Mouse (Mus musculus) intestine, embryonic 14.5 days (tissue): ENCODE results near the gene Golm1. TPM values are rescaled to one million over a fixed set of nuclear protein-coding genes. Genes with fewer than 3 reads are reported as not detected.
"Not testable (repeated sequence)": the region's sequence is repeated elsewhere in the genome, so short reads cannot be mapped to it uniquely, and the experiment has no call there.

Source experiments
- ATAC-seq: fragments of 200-750 bp; cut with Nextera tagmentation; replicated peaks from 2 replicates; pipeline ENCODE4 v1.8.0; 2017; ENCODE audit warnings: low read depth, moderate number of reproducible peaks, moderate TSS enrichment, moderate library complexity; ENCODE audit not compliant: low FRiP score, low TSS enrichment
- DNase-seq: peaks from one replicate; pipeline ENCODE4 v3.0.0-alpha.2; 2018; ENCODE audit warnings: low spot score
- H3K27ac ChIP-seq: fragments of 300-500 bp; sonication (generic); 2 replicates; pipeline ENCODE4 v1.5.1; 2014; ENCODE audit warnings: low read depth, mild to moderate bottlenecking, control low read depth
- H3K27me3 ChIP-seq: fragments of 300-500 bp; sonication (generic); replicated peaks from 2 replicates; pipeline ENCODE4 v1.6.1; 2014; ENCODE audit warnings: low read length, control low read depth; ENCODE audit not compliant: control insufficient read depth, insufficient read depth
- H3K36me3 ChIP-seq: fragments of 300-500 bp; sonication (generic); 2 replicates; pipeline ENCODE4 v1.6.1; 2014; ENCODE audit warnings: low read length, control low read depth; ENCODE audit not compliant: control insufficient read depth, insufficient read depth
- H3K4me1 ChIP-seq: fragments of 300-500 bp; sonication (generic); replicated peaks from 2 replicates; pipeline ENCODE4 v1.6.1; 2014; ENCODE audit warnings: low read length, control low read depth, mixed read lengths; ENCODE audit not compliant: control insufficient read depth, insufficient read depth
- H3K4me2 ChIP-seq: fragments of 300-500 bp; sonication (generic); 2 replicates; pipeline ENCODE4 v1.6.1; 2014; ENCODE audit warnings: low read length
- H3K4me3 ChIP-seq: fragments of 300-500 bp; sonication (generic); 2 replicates; pipeline ENCODE4 v1.5.1; 2014; ENCODE audit warnings: low read depth, low read length, control low read depth, mixed read lengths
- H3K9ac ChIP-seq: fragments of 300-500 bp; sonication (generic); 2 replicates; pipeline ENCODE4 v1.6.1; 2014; ENCODE audit warnings: mild to moderate bottlenecking, low read length
- H3K9me3 ChIP-seq: fragments of 300-500 bp; sonication (generic); 2 replicates; pipeline ENCODE4 v1.6.1; 2016; ENCODE audit warnings: low read length, control low read depth; ENCODE audit not compliant: control insufficient read depth
- WGBS: fragments of 180-500 bp; shearing (Covaris S2); extraction: QIAGEN DNeasy Blood & Tissue Kit; methylation state at CpG from one replicate; pipeline ENCODE4 v1.1.7; 2014; 5-methylcytosine and 5-hydroxymethylcytosine counted together
- polyA plus RNA-seq: library from polyadenylated mRNA; unstranded; fragments of >200 nt; fragmentation: Nextera tagmentation; extraction: Ambion mirVana; gene quantifications from 2 replicates; pipeline ENCODE4 v1.2.1, GENCODE M21; 2014

Gene Golm1
- polyA plus RNA-seq, result 86.5 and 88.7 TPM in 2 replicates

- no peaks in the 10 kb centered on the region for H3K36me3 ChIP-seq
- peak; percentile 82 for DNase-seq
- H3K9ac ChIP-seq, result peak within 1 kb of the TSS; percentile 72
- H3K4me3 ChIP-seq, result peak within 1 kb of the TSS; percentile 56
- no peaks in the 10 kb centered on the region for H3K27me3 ChIP-seq
- H3K9me3 ChIP-seq, result no peaks in the 10 kb centered on the region
- H3K27ac ChIP-seq, result peak within 1 kb of the TSS; percentile 78
- peaks cover 13% of the 10 kb centered on the region for H3K4me1 ChIP-seq
- ATAC-seq, result peak; percentile 81
- 0% methylated on average over 52 of the region's 61 CpGs for WGBS
- H3K4me2 ChIP-seq, result peak within 1 kb of the TSS; percentile 74
These were observed at the start of gene Golm1 for GRCm38 (mm10) chr13:59675151-59676011. Gene Golm1 (minus strand): TSS chr13:59675811.

- H3K9me3 ChIP-seq, H3K27ac ChIP-seq, H3K27me3 ChIP-seq, H3K4me2 ChIP-seq, DNase-seq, H3K36me3 ChIP-seq, ATAC-seq, H3K4me1 ChIP-seq, H3K9ac ChIP-seq, H3K4me3 ChIP-seq: not testable (repeated sequence)
- WGBS, result 92% methylated on average over 1 of the region's 1 CpGs
These were observed 46.5 kb upstream of the Golm1 start for GRCm38 (mm10) chr13:59722089-59722488.

- H3K9ac ChIP-seq, result no peak overlapping the region
- no peak for DNase-seq
- no peaks in the 10 kb centered on the region for H3K27me3 ChIP-seq
- H3K27ac ChIP-seq, result no peak overlapping the region
- no peaks in the 10 kb centered on the region; the same call in 1 of the 2 replicates for H3K4me1 ChIP-seq
- 91% methylated on average over 1 of the region's 1 CpGs for WGBS
- ATAC-seq, result no peak
- no peaks in the 10 kb centered on the region for H3K9me3 ChIP-seq
- no peaks in the 10 kb centered on the region for H3K36me3 ChIP-seq
- no peak overlapping the region for H3K4me2 ChIP-seq
- H3K4me3 ChIP-seq, result no peak overlapping the region
These were observed 43.9 kb upstream of the Golm1 start for GRCm38 (mm10) chr13:59719475-59719874.

GRCm38 (mm10) chr13:59718857-59719440 lies 43.3 kb upstream of the Golm1 start:
- not testable (repeated sequence) for H3K36me3 ChIP-seq, H3K4me3 ChIP-seq, H3K27me3 ChIP-seq, H3K4me2 ChIP-seq, H3K9ac ChIP-seq, H3K27ac ChIP-seq, H3K4me1 ChIP-seq, H3K9me3 ChIP-seq, DNase-seq
- 26% methylated on average over 6 of the region's 6 CpGs for WGBS
- 0 out of 2 replicates have a peak, but pooled peaks have one; percentile 43 for ATAC-seq

- no peak for DNase-seq
- H3K4me3 ChIP-seq, result no peak overlapping the region
- H3K9ac ChIP-seq, result no peak overlapping the region
- no peaks in the 10 kb centered on the region for H3K27me3 ChIP-seq
- no peak for ATAC-seq
- no peak overlapping the region for H3K4me2 ChIP-seq
- WGBS, result 37% methylated on average over 3 of the region's 3 CpGs
- H3K4me1 ChIP-seq, result no peaks in the 10 kb centered on the region
- no peaks in the 10 kb centered on the region for H3K9me3 ChIP-seq
- H3K36me3 ChIP-seq, result no peaks in the 10 kb centered on the region
- H3K27ac ChIP-seq, result no peak overlapping the region
These were observed 38.1 kb upstream of the Golm1 start for GRCm38 (mm10) chr13:59713710-59714109.

GRCm38 (mm10) chr13:59711984-59712383 lies 36.4 kb upstream of the Golm1 start, which contains the start of gene Spata31d1b:
Gene Spata31d1b (plus strand): TSS chr13:59712284.
- H3K4me2 ChIP-seq, H3K27me3 ChIP-seq, DNase-seq, H3K4me3 ChIP-seq, H3K9ac ChIP-seq, H3K36me3 ChIP-seq, H3K27ac ChIP-seq, H3K9me3 ChIP-seq, H3K4me1 ChIP-seq, ATAC-seq: not testable (repeated sequence)
- WGBS, result 59% methylated on average over 3 of the region's 3 CpGs

GRCm38 (mm10) chr13:59710230-59710629 lies 34.6 kb upstream of the Golm1 start, which contains the start of gene Spata31d1a:
Gene Spata31d1a (minus strand): TSS chr13:59710330.
- H3K4me1 ChIP-seq, result no peaks in the 10 kb centered on the region
- H3K9me3 ChIP-seq, result no peaks in the 10 kb centered on the region
- no peak within 1 kb of the TSS for H3K4me3 ChIP-seq
- no peaks in the 10 kb centered on the region for H3K27me3 ChIP-seq
- WGBS, result 88% methylated on average over 15 of the region's 15 CpGs
- no peak for DNase-seq
- no peaks in the 10 kb centered on the region for H3K36me3 ChIP-seq
- H3K4me2 ChIP-seq, result no peak within 1 kb of the TSS
- no peak within 1 kb of the TSS for H3K27ac ChIP-seq
- no peak for ATAC-seq
- H3K9ac ChIP-seq, result no peak within 1 kb of the TSS

GRCm38 (mm10) chr13:59704562-59704961 lies 29.0 kb upstream of the Golm1 start:
- Histone ChIP-seq H3K4me1 (no peaks in the 10 kb centered on the region), H3K27ac (no peak overlapping the region), H3K4me2 (no peak overlapping the region), H3K9ac (no peak overlapping the region), H3K27me3 (no peaks in the 10 kb centered on the region), H3K36me3 (no peaks in the 10 kb centered on the region), H3K4me3 (no peak overlapping the region), H3K9me3 (no peaks in the 10 kb centered on the region)
- ATAC-seq, result no peak
- 54% methylated on average over 12 of the region's 12 CpGs for WGBS
- no peak for DNase-seq
